Mouse (Mus musculus) myocyte (in vitro differentiated cells): Measurements from ENCODE around the gene Rnf114.

Experiments
- CEBPB ChIP-seq: IDR thresholded peaks from 2 replicates; pipeline ENCODE4 v1.6.1; 2011; ENCODE audit warnings: mild to moderate bottlenecking, moderate library complexity; ENCODE audit not compliant: poor library complexity, insufficient read depth, severe bottlenecking
- E2F4 ChIP-seq: IDR thresholded peaks from one replicate; pipeline ENCODE4 v1.6.1; 2011; ENCODE audit warnings: mild to moderate bottlenecking, control low read depth, moderate library complexity; ENCODE audit not compliant: insufficient read depth
- MAX ChIP-seq: IDR thresholded peaks from one replicate; pipeline ENCODE4 v1.6.1; 2011; ENCODE audit warnings: low read depth, mild to moderate bottlenecking, control low read depth
- MYOD1 ChIP-seq, 3 experiments: IDR thresholded peaks; one replicate each; pipeline ENCODE4 v1.6.1; 2011; ENCODE audit warnings: control low read depth in 2 of 3, low read depth in 2 of 3, mild to moderate bottlenecking in 2 of 3, moderate library complexity in 1 of 3; ENCODE audit not compliant: insufficient read length in 2 of 3, control insufficient read depth in 1 of 3
- MYOG ChIP-seq, 3 experiments: IDR thresholded peaks; one replicate each; pipeline ENCODE4 v1.6.1; 2011; ENCODE audit warnings: control low read depth in 2 of 3, low read depth in 2 of 3, mild to moderate bottlenecking in 2 of 3; ENCODE audit not compliant: insufficient read length in 2 of 3, control insufficient read depth in 1 of 3, insufficient read depth in 1 of 3
- POLR2A ChIP-seq: IDR thresholded peaks from one replicate; pipeline ENCODE4 v1.6.1; 2011; ENCODE audit warnings: low read depth, mild to moderate bottlenecking, control low read depth, moderate library complexity; ENCODE audit not compliant: insufficient read length
- POLR2AphosphoS2 ChIP-seq: IDR thresholded peaks from one replicate; pipeline ENCODE4 v1.6.1; 2011; ENCODE audit warnings: low read depth, control low read depth; ENCODE audit not compliant: insufficient read length
- REST ChIP-seq: IDR thresholded peaks from one replicate; pipeline ENCODE4 v1.6.1; 2011; ENCODE audit warnings: mild to moderate bottlenecking, control low read depth, moderate library complexity; ENCODE audit not compliant: insufficient read depth, insufficient read length
- SRF ChIP-seq: IDR thresholded peaks from one replicate; pipeline ENCODE4 v1.6.1; 2011; ENCODE audit warnings: low read depth; ENCODE audit not compliant: control insufficient read depth, insufficient read length
- TCF12 ChIP-seq: IDR thresholded peaks from one replicate; pipeline ENCODE4 v1.6.1; 2011; ENCODE audit warnings: mild to moderate bottlenecking, control low read depth; ENCODE audit not compliant: poor library complexity, insufficient read depth, severe bottlenecking
- TCF3 ChIP-seq: IDR thresholded peaks from one replicate; pipeline ENCODE4 v1.6.1; 2011; ENCODE audit warnings: low read depth, control low read depth; ENCODE audit not compliant: insufficient read length
- USF1 ChIP-seq: IDR thresholded peaks from one replicate; pipeline ENCODE4 v1.6.1; 2011; ENCODE audit warnings: low read depth, mild to moderate bottlenecking, control low read depth, moderate library complexity

DNA sequence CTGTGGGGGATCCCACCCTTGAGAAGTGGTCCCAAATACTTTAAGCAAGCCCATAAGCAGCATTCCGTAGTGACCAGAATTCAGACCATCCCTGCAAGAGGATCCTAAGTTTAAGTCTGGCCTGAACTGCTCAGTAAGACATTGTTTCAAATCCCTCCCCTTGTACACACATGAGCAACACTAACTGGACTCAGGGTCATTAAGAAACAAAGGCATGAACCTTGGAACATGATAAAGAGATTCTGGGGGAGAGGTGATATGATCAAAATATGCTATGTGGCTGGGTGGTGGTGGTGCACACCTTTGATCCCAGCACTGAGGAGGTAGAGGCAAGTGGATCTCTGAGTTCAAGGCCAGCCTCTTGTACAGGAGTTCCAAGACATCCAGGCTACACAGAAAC is 12.9 kb upstream of the Rnf114 start:
- TF ChIP-seq POLR2A: no peak
- no peak for TF ChIP-seq TCF12
- no peak for TF ChIP-seq POLR2AphosphoS2
- TF ChIP-seq USF1: no peak
- TF ChIP-seq TCF3: no peak
- no peak for TF ChIP-seq MYOG (IDR thresholded peaks at IDR 0.05; ENCODE audit: control insufficient read depth in 1 of 3, insufficient read depth in 1 of 3, insufficient read length in 2 of 3, low read depth in 2 of 3)
- no peak for TF ChIP-seq SRF
- no peak for TF ChIP-seq MAX
- TF ChIP-seq MYOD1 (IDR thresholded peaks at IDR 0.05; ENCODE audit: control insufficient read depth in 1 of 3, insufficient read length in 2 of 3, low read depth in 2 of 3): no peak
- TF ChIP-seq REST: no peak
- TF ChIP-seq E2F4: no peak
- TF ChIP-seq CEBPB: no peak
